Mouse (Mus musculus): Measurements from ENCODE around the gene Tnrc6a. TPM values are rescaled to one million over a fixed set of nuclear protein-coding genes. Genes with fewer than 3 reads are reported as not detected.

Gene Tnrc6a
- total and polyA plus RNA-seq, 3 experiments = 16.3 to 62.0 (median 20.1) TPM

DNA sequence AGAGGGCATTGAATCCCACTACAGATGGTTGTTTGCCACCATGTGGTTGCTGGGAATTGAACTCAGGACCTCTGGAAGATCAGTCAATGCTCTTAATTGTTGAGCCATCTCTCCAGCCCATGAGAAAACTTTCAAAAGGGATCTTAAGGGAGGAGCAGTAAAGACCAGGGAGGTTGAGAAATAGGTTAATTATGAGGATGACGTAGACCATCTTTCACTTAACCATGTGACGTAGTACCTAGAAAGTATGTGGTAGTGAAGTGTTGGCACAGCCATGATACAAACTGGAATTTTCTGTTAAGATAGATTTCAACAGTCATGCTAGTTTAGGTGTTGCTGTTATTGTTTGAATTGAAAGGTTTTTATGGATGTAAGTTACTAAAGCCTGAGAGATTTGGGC, 24.1 kb downstream of the Tnrc6a start:
- no peak for DNase-seq (ENCODE audit: extremely low read depth)
- in situ Hi-C loops (cut with MboI; ENCODE audit: low pct_ligation_motif_present, low pct_unique_long_range_greater_than_20kb, low sequenced_read_pairs) (no loop called here), dilution Hi-C loops (cut with MboI; ENCODE audit: extremely low pct_ligation_motif_present, extremely low pct_unique_long_range_greater_than_20kb, low sequenced_read_pairs) (no loop called here)
- Histone ChIP-seq H3K27me3 (replicated peaks) (no peaks in the 10 kb centered on the region), H3K9me3 (replicated peaks; ENCODE audit: low read length) (no peaks in the 10 kb centered on the region), H3K36me3 (replicated peaks in 1 of 2; ENCODE audit: control insufficient read depth in 1 of 2, insufficient read depth in 1 of 2, low read length in 1 of 2) (peaks cover 30 to 63% of the 10 kb centered on the region in 2 experiments), H3K4me1 (ENCODE audit: control insufficient read depth in 1 of 2, insufficient read depth in 2 of 2) (peaks cover 0 to 6% of the 10 kb centered on the region in 2 experiments; a peak in 1 of 4 replicates), H3K27ac (ENCODE audit: insufficient read depth, low read depth) (no peak overlapping the region), H3K4me2 (ENCODE audit: insufficient read depth, low read depth, poor library complexity, severe bottlenecking) (no peak overlapping the region), H3K9ac (ENCODE audit: insufficient read depth, low read depth) (no peak overlapping the region), H3K4me3 (replicated peaks in 1 of 3; ENCODE audit: low read depth in 2 of 3, low read length in 2 of 3, poor library complexity in 1 of 3) (no peak overlapping the region), H3K79me2 (replicated peaks; ENCODE audit: control insufficient read depth, extremely low read depth, insufficient read depth, poor library complexity, severe bottlenecking) (peaks cover 7% of the 10 kb centered on the region; the same call in 1 of the 2 replicates)
- no peak for TF ChIP-seq ZC3H11A (IDR thresholded peaks at IDR 0.05; ENCODE audit: low read depth, low read length)
- TF ChIP-seq E2F4 (IDR thresholded peaks at IDR 0.05; ENCODE audit: insufficient replicate concordance, low read depth, low read length) = no peak
- TF ChIP-seq RAD21 (IDR thresholded peaks at IDR 0.05; ENCODE audit: low read depth, low read length) = no peak
- no peak for TF ChIP-seq MEF2A (IDR thresholded peaks at IDR 0.05; ENCODE audit: borderline replicate concordance, low read depth, low read length)
- no peak for TF ChIP-seq TBP (conservative IDR thresholded peaks at IDR 0.05; ENCODE audit: low read depth, low read length)
- no peak for TF ChIP-seq BHLHE40 (IDR thresholded peaks at IDR 0.05; ENCODE audit: low read depth, low read length)
- no peak for TF ChIP-seq CTCF (conservative IDR thresholded peaks at IDR 0.05 in 1 of 2, IDR thresholded peaks at IDR 0.05 in 1 of 2; ENCODE audit: low read depth in 2 of 2, low read length in 2 of 2)
- no peak for TF ChIP-seq MAFK (IDR thresholded peaks at IDR 0.05; ENCODE audit: insufficient replicate concordance, low read length)
- TF ChIP-seq KAT2A (IDR thresholded peaks at IDR 0.05; ENCODE audit: insufficient replicate concordance, low read length) = no peak
- TF ChIP-seq RCOR1 (conservative IDR thresholded peaks at IDR 0.05; ENCODE audit: low read depth, low read length) = no peak
- TF ChIP-seq JUND (conservative IDR thresholded peaks at IDR 0.05; ENCODE audit: low read depth, low read length) = no peak
- TF ChIP-seq ZKSCAN1 (IDR thresholded peaks at IDR 0.05; ENCODE audit: borderline replicate concordance, low read depth, low read length) = no peak
- no peak for TF ChIP-seq GABPA (IDR thresholded peaks at IDR 0.05; ENCODE audit: insufficient replicate concordance, low read depth, low read length)
- TF ChIP-seq ZNF384 (IDR thresholded peaks at IDR 0.05; ENCODE audit: low read depth, low read length) = no peak
- no peak for TF ChIP-seq SIN3A (IDR thresholded peaks at IDR 0.05; ENCODE audit: low read length)
- no peak for TF ChIP-seq ZMIZ1 (IDR thresholded peaks at IDR 0.05; ENCODE audit: low read depth, low read length)

DNA sequence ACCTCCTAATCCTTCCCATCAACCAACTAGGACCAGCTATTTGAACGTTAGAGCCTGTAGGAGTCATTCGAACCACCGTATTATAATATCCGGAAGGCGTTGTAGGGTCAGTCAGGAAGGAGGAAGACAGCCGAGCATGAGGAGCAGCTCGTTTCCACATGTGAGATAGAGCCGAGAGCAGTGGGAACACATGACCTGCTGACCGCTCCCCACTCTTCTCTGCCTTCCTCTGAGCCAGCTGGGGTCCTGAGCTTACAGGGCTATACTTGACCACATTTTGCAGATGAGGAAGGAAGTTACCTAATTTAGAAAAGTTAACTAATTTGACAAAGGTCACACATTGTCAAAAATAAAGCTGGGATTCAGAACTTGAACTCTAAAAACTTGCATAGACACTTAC, 25.2 kb downstream of the Tnrc6a start:
- Histone ChIP-seq H3K4me1 (ENCODE audit: control insufficient read depth in 1 of 2, insufficient read depth in 2 of 2) (peaks cover 0 to 6% of the 10 kb centered on the region in 2 experiments; a peak in 1 of 4 replicates), H3K79me2 (replicated peaks; ENCODE audit: control insufficient read depth, extremely low read depth, insufficient read depth, poor library complexity, severe bottlenecking) (peaks cover 6% of the 10 kb centered on the region; the same call in 1 of the 2 replicates), H3K36me3 (replicated peaks in 1 of 2; ENCODE audit: control insufficient read depth in 1 of 2, insufficient read depth in 1 of 2, low read length in 1 of 2) (peaks cover 39 to 71% of the 10 kb centered on the region in 2 experiments), H3K27ac (ENCODE audit: insufficient read depth, low read depth) (no peak overlapping the region), H3K4me3 (replicated peaks in 1 of 3; ENCODE audit: low read depth in 2 of 3, low read length in 2 of 3, poor library complexity in 1 of 3) (no peak overlapping the region), H3K9ac (ENCODE audit: insufficient read depth, low read depth) (no peak overlapping the region), H3K4me2 (ENCODE audit: insufficient read depth, low read depth, poor library complexity, severe bottlenecking) (no peak overlapping the region), H3K27me3 (replicated peaks) (no peaks in the 10 kb centered on the region), H3K9me3 (replicated peaks; ENCODE audit: low read length) (no peaks in the 10 kb centered on the region)
- no peak for DNase-seq (ENCODE audit: extremely low read depth)
- TF ChIP-seq TBP (conservative IDR thresholded peaks at IDR 0.05; ENCODE audit: low read depth, low read length) (no peak), ETS1 (conservative IDR thresholded peaks at IDR 0.05; ENCODE audit: low read depth, low read length) (no peak), SMC3 (IDR thresholded peaks at IDR 0.05; ENCODE audit: low read depth, low read length) (no peak)
- in situ Hi-C loops (cut with MboI; ENCODE audit: low pct_ligation_motif_present, low pct_unique_long_range_greater_than_20kb, low sequenced_read_pairs) (no loop called here), dilution Hi-C loops (cut with MboI; ENCODE audit: extremely low pct_ligation_motif_present, extremely low pct_unique_long_range_greater_than_20kb, low sequenced_read_pairs) (no loop called here)
